Mouse (Mus musculus): ENCODE results near the gene Pip5k1b. TPM values are rescaled to one million over a fixed set of nuclear protein-coding genes. Genes with fewer than 3 reads are reported as not detected.

The Pip5k1b gene
- polyA plus RNA-seq, 1 experiment from 2014 or later, result 0.34 TPM

DNA sequence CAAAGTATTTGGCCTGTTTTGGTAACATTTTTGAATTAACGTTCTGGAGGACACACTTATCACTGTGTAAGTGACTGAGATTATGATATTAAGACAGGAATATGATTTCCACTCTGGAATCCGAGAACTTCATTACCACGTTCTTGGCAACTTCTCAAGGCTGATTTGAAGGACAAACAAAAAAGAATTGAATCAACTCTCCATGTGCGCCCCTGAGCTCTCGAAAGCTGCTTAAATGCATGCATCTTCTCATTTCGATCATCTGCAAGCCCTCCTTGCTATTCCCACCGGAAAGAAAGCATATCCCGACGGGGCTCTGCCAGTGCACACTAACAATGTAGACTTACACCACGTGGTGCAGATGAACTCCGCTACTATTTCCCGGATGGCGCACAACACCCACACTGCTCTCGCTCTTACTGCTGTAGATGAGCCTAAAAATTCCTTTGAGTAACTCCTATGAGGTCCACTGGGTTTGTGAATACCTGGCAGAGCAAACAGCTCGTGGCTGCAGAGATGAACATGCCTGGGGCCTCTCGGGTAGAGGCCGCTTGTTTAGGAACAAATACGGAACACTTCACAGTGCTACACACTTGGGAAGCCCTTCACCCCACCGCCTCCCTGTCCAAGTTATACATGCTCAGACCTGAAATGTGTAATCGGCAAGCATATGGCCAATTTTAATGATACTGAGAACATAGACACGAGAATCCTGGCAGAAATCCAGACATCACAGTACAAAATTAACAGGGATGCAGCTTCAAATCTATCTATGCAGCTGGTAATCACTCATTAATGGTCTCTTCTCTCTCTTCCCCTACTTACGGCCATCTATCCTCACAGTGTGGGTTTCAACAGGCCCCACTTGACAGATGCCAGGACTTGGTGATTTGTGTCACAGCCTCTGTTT is 168.5 kb downstream of the Pip5k1b start:
- H3K27ac ChIP-seq, result no peak overlapping the region
- H3K9me3 ChIP-seq, result no peaks in the 10 kb centered on the region
- no peaks in the 10 kb centered on the region for H3K27me3 ChIP-seq
- 80% methylated on average over 22 of the region's 22 CpGs for WGBS
- no peak overlapping the region for H3K4me2 ChIP-seq
- H3K4me3 ChIP-seq, result no peak overlapping the region
- no peak for ATAC-seq (ENCODE audit: insufficient number of reproducible peaks, insufficient read depth, low FRiP score, low TSS enrichment, low read depth)
- no peaks in the 10 kb centered on the region for H3K4me1 ChIP-seq
- no peak overlapping the region for H3K9ac ChIP-seq
- no peaks in the 10 kb centered on the region for H3K36me3 ChIP-seq

DNA sequence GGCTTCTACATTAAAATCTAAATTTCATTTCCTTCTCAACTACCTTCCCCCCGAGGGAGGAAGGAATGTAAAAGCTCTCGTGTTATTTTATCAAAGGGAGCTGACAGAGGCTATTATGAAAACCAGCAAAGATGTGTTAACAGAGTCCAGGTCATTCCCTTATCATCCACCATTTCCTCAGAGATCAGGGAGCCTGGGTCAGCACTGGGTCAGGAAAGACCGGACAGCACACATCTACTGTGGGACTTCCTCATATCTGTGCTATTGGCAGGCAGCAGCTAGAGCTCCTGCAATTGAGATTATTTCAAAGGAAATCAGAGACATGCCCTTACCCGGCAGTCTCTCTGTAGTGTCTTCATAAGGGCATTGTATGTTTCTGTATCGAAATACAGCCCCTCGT is 177.2 kb downstream of the Pip5k1b start:
- 29% methylated on average over 6 of the region's 6 CpGs for WGBS
- Histone ChIP-seq H3K27ac (no peak overlapping the region), H3K27me3 (no peaks in the 10 kb centered on the region; the same call in 1 of the 2 replicates), H3K36me3 (no peaks in the 10 kb centered on the region), H3K4me2 (no peak overlapping the region), H3K4me1 (no peaks in the 10 kb centered on the region), H3K9ac (no peak overlapping the region), H3K4me3 (no peak overlapping the region), H3K9me3 (no peaks in the 10 kb centered on the region)
- ATAC-seq (ENCODE audit: insufficient number of reproducible peaks, insufficient read depth, low FRiP score, low TSS enrichment, low read depth), result no peak

DNA sequence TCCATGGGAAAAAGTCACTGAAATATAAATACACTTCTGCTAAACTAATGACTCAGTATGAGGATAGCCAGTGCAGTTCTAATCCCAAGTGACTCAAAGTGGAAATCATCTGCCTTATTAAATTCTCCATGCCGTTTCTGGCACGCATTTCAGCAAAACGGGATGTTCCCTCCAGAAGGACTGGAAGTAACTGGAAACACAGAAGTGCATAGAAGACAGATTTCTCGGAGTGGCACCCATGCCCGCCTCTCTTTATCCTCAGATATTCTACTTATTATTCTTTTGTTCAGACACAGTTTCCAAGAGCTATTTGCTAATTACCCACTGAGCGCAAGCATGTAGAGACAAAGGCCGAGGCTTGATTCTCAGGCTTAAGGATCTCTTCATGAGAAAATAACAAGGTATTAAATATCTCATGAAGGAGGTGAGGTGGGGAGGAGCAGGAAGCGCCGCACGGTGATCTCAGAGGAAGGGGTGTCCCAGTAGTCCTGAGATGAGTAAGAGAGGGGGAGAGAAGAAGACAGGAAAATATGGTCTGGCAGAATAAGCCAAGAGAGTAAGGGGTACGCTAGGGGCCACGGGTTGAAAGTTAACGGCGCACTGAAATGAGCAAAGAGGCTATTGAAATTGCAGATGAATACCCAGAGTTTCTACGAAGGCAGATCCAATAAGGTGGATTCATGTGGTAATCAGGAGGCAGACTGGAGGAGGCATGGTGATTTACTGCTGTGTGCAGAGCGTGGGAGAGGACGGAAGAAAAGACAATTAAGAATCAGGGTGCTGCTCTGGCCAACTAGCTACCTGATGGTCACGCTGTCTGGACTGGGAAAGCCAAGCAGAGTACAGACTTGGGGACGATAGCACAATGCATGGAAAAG is 183.7 kb downstream of the Pip5k1b start:
- H3K36me3 ChIP-seq, result no peaks in the 10 kb centered on the region
- H3K27ac ChIP-seq, result no peak overlapping the region
- no peak overlapping the region for H3K4me3 ChIP-seq

DNA sequence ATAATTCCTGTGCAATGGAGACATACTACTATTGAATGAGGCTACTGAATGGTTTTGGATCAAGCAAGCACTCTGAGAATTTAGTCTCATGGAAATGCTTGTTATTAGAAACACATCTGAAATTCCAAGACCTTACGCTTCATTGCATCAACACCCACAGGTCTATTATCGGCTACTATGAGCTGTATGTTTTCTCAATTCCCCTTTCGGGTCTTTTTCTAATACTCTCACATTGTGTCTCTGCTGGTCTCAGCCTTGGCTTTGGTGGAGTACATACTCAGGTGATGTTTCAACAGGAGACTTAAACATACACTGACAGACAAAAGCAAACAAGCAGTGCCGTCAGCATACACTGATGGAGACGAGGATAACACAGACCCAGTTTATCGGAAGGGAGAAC is 187.3 kb downstream of the Pip5k1b start:
- Histone ChIP-seq H3K4me2 (no peak overlapping the region), H3K36me3 (no peaks in the 10 kb centered on the region), H3K27me3 (peaks cover 5% of the 10 kb centered on the region; the same call in 1 of the 2 replicates), H3K9ac (no peak overlapping the region), H3K4me1 (peaks cover 9% of the 10 kb centered on the region), H3K9me3 (no peaks in the 10 kb centered on the region), H3K27ac (no peak overlapping the region), H3K4me3 (no peak overlapping the region)
- 85% methylated on average over 6 of the region's 6 CpGs for WGBS
- ATAC-seq (ENCODE audit: insufficient number of reproducible peaks, insufficient read depth, low FRiP score, low TSS enrichment, low read depth), result no peak

More for the DNA sequence above, 183.7 kb downstream of the Pip5k1b start:
- H3K9me3 ChIP-seq, result no peaks in the 10 kb centered on the region
- peaks cover 5% of the 10 kb centered on the region; the same call in 1 of the 2 replicates for H3K27me3 ChIP-seq
- WGBS, result 59% methylated on average over 19 of the region's 19 CpGs
- H3K4me1 ChIP-seq, result peaks cover 9% of the 10 kb centered on the region
- no peak overlapping the region for H3K9ac ChIP-seq
- ATAC-seq (ENCODE audit: insufficient number of reproducible peaks, insufficient read depth, low FRiP score, low TSS enrichment, low read depth), result no peak
- H3K4me2 ChIP-seq, result no peak overlapping the region

DNA sequence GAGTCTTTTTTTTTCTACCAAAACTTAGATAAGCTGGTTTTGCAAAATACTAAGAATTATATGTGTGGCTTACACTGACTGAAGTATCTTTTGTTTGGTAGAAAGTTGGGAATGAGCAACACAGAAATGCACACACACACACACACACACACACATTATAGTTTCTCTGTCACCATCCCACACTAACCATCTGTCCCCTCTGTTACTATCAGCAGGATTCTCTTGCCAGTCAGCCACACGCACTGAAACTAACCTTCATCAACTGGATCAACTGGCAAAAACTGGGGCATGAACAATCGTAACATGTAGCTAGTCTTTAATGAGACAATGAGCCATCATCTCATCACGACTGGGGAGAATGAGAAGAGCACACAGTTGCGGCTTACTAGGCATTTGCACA is 187.9 kb downstream of the Pip5k1b start:
- no peak for ATAC-seq (ENCODE audit: insufficient number of reproducible peaks, insufficient read depth, low FRiP score, low TSS enrichment, low read depth)
- H3K36me3 ChIP-seq, result no peaks in the 10 kb centered on the region
- H3K9me3 ChIP-seq, result no peaks in the 10 kb centered on the region
- H3K27ac ChIP-seq, result no peak overlapping the region
- peaks cover 5% of the 10 kb centered on the region; the same call in 1 of the 2 replicates for H3K27me3 ChIP-seq
- no peak overlapping the region for H3K4me2 ChIP-seq
- no peak overlapping the region for H3K9ac ChIP-seq
- peaks cover 9% of the 10 kb centered on the region for H3K4me1 ChIP-seq
- 88% methylated on average over 4 of the region's 4 CpGs for WGBS
- H3K4me3 ChIP-seq, result no peak overlapping the region

DNA sequence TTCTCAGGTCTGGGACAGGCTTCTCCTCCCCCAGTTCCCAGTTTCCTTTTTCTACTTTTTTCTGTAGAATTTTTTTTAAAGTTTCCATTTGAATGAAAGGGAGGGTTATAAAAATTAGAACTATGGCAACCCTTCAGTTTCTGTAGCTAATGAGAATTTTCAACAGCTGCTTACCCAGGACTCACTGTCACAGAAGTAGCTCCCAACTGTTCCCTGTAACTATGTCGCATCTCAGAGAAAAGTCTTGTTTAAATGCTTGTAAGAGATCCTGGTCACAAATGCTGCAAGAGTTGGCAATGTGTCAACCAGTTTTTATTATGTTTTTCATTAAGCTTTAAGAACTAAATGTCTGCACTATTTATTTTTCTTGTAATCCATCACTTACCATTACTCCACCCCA is 188.9 kb downstream of the Pip5k1b start:
- peaks cover 5% of the 10 kb centered on the region; the same call in 1 of the 2 replicates for H3K27me3 ChIP-seq
- H3K4me3 ChIP-seq, result no peak overlapping the region
- ATAC-seq (ENCODE audit: insufficient number of reproducible peaks, insufficient read depth, low FRiP score, low TSS enrichment, low read depth), result no peak
- no peaks in the 10 kb centered on the region for H3K36me3 ChIP-seq
- no peaks in the 10 kb centered on the region for H3K9me3 ChIP-seq
- no peak overlapping the region for H3K4me2 ChIP-seq
- no peak overlapping the region for H3K27ac ChIP-seq
- peaks cover 4% of the 10 kb centered on the region for H3K4me1 ChIP-seq
- no peak overlapping the region for H3K9ac ChIP-seq
- WGBS, result 86% methylated on average over 1 of the region's 1 CpGs

DNA sequence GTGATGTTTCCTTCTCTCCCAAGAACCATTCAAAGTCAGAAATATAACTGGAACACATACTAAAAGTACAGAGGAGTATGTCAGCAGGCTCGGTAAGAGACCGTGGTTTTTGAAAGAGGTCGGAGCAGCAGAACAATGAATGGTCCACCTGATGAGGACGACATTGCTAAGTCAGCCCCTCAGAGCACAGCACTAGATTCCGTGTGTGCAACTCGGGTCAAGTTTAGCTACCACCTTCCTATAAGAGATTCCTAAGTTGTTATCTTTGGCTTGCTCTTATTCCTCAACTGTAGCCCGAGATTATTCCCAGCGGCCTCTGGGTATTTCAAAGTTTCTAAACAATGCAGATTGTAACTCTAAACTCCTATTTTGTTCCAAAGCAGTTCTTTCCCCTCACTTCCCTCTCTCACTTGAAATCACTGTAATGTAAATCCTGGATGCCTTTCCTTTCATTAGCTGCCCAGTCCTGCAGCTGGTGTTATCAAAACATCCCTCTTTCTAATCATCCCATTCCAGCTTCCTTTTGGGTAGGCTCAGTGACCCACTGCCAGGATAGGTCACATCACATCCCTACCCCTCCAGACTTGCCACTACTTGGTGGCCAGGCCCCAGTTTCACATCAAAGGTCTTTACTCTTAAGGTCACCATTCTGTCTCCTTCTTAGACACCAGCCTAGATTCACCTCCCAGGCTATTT is 192.9 kb downstream of the Pip5k1b start:
- no peak overlapping the region for H3K4me2 ChIP-seq
- no peak overlapping the region for H3K9ac ChIP-seq
- no peak overlapping the region for H3K27ac ChIP-seq
- no peak overlapping the region for H3K4me3 ChIP-seq
- no peaks in the 10 kb centered on the region for H3K9me3 ChIP-seq
- no peaks in the 10 kb centered on the region for H3K36me3 ChIP-seq
- ATAC-seq (ENCODE audit: insufficient number of reproducible peaks, insufficient read depth, low FRiP score, low TSS enrichment, low read depth), result no peak
- WGBS, result 61% methylated on average over 8 of the region's 8 CpGs
- H3K4me1 ChIP-seq, result no peaks in the 10 kb centered on the region
- peaks cover under 1% of the 10 kb centered on the region; the same call in 1 of the 2 replicates for H3K27me3 ChIP-seq

DNA sequence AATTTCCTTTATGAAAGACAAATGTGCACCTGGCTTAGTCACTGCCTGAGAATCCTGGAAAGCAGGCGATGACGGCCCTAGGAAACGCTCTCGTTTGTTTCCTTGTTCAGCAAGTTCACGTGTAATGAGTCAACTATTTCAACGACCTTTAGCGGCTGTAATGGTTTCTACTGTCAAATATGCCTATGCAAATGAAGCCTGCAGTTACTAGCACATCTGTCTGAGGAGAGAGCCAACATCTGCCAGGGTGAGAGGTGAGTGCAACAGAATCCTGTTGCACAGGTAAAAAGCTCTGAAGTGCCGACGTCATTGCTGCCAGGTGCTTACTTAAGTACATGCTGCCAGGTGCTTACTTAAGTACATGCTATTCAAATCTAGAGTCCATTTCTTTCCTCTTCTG is 196.4 kb downstream of the Pip5k1b start:
- ATAC-seq (ENCODE audit: insufficient number of reproducible peaks, insufficient read depth, low FRiP score, low TSS enrichment, low read depth), result no peak
- peaks cover 8% of the 10 kb centered on the region for H3K4me1 ChIP-seq
- WGBS, result 79% methylated on average over 9 of the region's 9 CpGs
- H3K27ac ChIP-seq, result no peak overlapping the region
- no peak overlapping the region for H3K9ac ChIP-seq
- H3K36me3 ChIP-seq, result no peaks in the 10 kb centered on the region
- no peak overlapping the region for H3K4me3 ChIP-seq
- 0 out of 2 replicates have a peak, but pooled peaks cover 4% of the 10 kb centered on the region for H3K27me3 ChIP-seq
- H3K4me2 ChIP-seq, result no peak overlapping the region
- H3K9me3 ChIP-seq, result no peaks in the 10 kb centered on the region

DNA sequence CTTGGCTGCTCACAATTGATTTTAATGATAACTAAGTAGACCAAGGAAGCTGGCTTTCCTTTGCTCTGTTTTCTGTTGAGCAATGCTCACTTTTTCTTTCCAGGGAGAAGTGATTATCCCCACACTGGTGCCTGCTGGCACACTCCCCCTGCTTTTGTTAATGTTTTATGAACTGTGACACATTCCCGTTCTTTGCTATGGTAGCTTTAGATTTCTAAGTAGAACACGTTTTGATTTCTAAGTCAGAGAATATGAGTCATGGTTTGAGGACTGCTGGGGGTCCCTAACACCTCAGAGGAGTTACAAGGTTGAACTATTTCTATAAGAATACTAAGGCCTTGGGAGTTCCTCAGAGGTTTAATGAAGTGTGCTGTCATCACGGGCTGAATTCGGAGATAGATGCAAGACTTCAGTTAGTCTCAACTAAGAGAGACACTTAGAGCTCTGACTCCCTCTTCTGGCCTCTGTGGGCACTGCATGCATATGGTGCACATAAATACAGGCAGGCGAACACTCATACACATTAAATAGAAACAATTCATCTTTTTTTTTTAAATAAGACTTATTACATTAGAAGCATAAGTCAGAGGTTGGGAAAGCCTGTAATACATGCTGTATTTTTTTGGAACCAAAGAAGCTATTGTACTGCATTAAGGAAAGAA is 203.2 kb downstream of the Pip5k1b start:
- Histone ChIP-seq H3K9ac (no peak overlapping the region), H3K9me3 (no peaks in the 10 kb centered on the region), H3K27ac (no peak overlapping the region), H3K4me3 (no peak overlapping the region), H3K27me3 (0 out of 2 replicates have a peak, but pooled peaks cover 4% of the 10 kb centered on the region), H3K4me2 (no peak overlapping the region), H3K36me3 (no peaks in the 10 kb centered on the region), H3K4me1 (peaks cover 8% of the 10 kb centered on the region)
- ATAC-seq (ENCODE audit: insufficient number of reproducible peaks, insufficient read depth, low FRiP score, low TSS enrichment, low read depth), result no peak
- whole genome bisulfite sequencing, result 86% methylated on average over 5 of the region's 5 CpGs

DNA sequence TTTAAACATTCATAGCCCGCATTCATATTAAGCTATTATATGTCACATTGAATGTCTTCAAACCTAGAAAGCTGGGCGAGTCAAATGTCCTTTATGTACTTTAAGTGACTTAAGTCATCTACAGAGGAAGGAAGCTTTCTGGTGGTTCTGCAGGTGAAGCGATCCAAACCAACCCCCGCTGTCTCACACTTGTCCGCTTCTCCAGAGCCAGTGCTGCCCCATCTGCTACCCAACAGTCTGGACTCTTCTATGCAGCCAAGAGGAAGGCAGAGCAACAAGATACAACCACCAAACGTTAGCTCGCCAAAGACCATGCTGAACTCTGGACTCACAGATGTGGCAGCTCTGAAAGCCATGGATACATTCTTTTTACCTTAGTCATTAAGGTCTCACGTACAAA is 211.2 kb downstream of the Pip5k1b start:
- Histone ChIP-seq H3K9ac (no peak overlapping the region), H3K27me3 (no peaks in the 10 kb centered on the region), H3K4me3 (no peak overlapping the region), H3K4me1 (0 out of 2 replicates have a peak, but pooled peaks cover 4% of the 10 kb centered on the region), H3K9me3 (no peaks in the 10 kb centered on the region), H3K27ac (no peak overlapping the region), H3K36me3 (no peaks in the 10 kb centered on the region), H3K4me2 (no peak overlapping the region)
- no peak for ATAC-seq (ENCODE audit: insufficient number of reproducible peaks, insufficient read depth, low FRiP score, low TSS enrichment, low read depth)
- 93% methylated on average over 8 of the region's 8 CpGs for WGBS

DNA sequence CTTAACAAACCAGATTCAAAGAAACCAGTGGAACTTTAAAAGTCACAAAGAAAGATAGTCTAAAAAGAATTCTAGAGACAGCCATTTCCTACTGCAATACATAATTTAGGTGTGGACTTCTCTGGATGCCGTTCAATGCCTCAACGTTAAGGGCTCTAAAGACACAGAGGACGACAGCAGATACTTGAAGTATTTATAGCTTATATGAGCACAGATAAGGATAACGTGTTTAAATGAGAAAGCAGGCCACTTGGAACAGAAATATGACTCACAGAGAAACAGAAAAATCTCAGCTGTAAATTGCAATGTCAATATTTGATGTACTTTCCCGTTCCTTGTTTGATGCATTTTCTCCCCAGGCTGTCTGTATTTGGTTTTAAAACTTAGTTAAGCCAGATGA is 212.9 kb downstream of the Pip5k1b start:
- Histone ChIP-seq H3K27ac (no peak overlapping the region), H3K9me3 (no peaks in the 10 kb centered on the region), H3K4me1 (0 out of 2 replicates have a peak, but pooled peaks cover 4% of the 10 kb centered on the region), H3K27me3 (no peaks in the 10 kb centered on the region), H3K36me3 (no peaks in the 10 kb centered on the region), H3K9ac (no peak overlapping the region), H3K4me3 (no peak overlapping the region), H3K4me2 (no peak overlapping the region)
- ATAC-seq (ENCODE audit: insufficient number of reproducible peaks, insufficient read depth, low FRiP score, low TSS enrichment, low read depth), result no peak
- WGBS, result 70% methylated on average over 5 of the region's 5 CpGs
